Mouse (Mus musculus) heart, embryonic 15.5 days (tissue): Measurements from ENCODE around the gene Ccser1. TPM values are rescaled to one million over a fixed set of nuclear protein-coding genes. Genes with fewer than 3 reads are reported as not detected.

Experiments
- ATAC-seq: fragments of 200-750 bp; cut with Nextera tagmentation; replicated peaks from 2 replicates; pipeline ENCODE4 v1.8.0; 2017; ENCODE audit warnings: low read depth, moderate TSS enrichment; ENCODE audit not compliant: insufficient number of reproducible peaks, insufficient read depth, low FRiP score
- H3K27ac ChIP-seq: fragments of 300-500 bp; sonication (generic); 2 replicates; pipeline ENCODE4 v1.5.1; 2015; ENCODE audit warnings: mild to moderate bottlenecking, inconsistent platforms
- H3K27me3 ChIP-seq: fragments of 300-500 bp; sonication (generic); 2 replicates; pipeline ENCODE4 v1.6.1; 2015; ENCODE audit warnings: inconsistent platforms
- H3K36me3 ChIP-seq: fragments of 300-500 bp; sonication (generic); 2 replicates; pipeline ENCODE4 v1.6.1; 2015; ENCODE audit warnings: mild to moderate bottlenecking, inconsistent platforms
- H3K4me1 ChIP-seq: fragments of 300-500 bp; sonication (generic); replicated peaks from 2 replicates; pipeline ENCODE4 v1.6.1; 2015; ENCODE audit warnings: inconsistent platforms
- H3K4me2 ChIP-seq: fragments of 300-500 bp; sonication (generic); 2 replicates; pipeline ENCODE4 v1.6.1; 2015; ENCODE audit warnings: inconsistent platforms, mild to moderate bottlenecking, moderate library complexity
- H3K4me3 ChIP-seq: fragments of 300-500 bp; sonication (generic); 2 replicates; pipeline ENCODE4 v1.5.1; 2015; ENCODE audit warnings: mild to moderate bottlenecking, inconsistent platforms
- H3K9ac ChIP-seq: fragments of 300-500 bp; sonication (generic); 2 replicates; pipeline ENCODE4 v1.6.1; 2015; ENCODE audit warnings: mild to moderate bottlenecking, inconsistent platforms
- H3K9me3 ChIP-seq: fragments of 300-500 bp; sonication (generic); replicated peaks from 2 replicates; pipeline ENCODE4 v1.6.1; 2016; ENCODE audit warnings: inconsistent platforms
- WGBS: fragments of 180-500 bp; shearing (Covaris S2); methylation state at CpG from one replicate; pipeline ENCODE4 v1.1.7; 2015; ENCODE audit warnings: mixed read lengths; 5-methylcytosine and 5-hydroxymethylcytosine counted together
- polyA plus RNA-seq: library from polyadenylated mRNA; unstranded; fragments of >200 nt; fragmentation: Nextera tagmentation; extraction: Ambion mirVana; gene quantifications from 2 replicates; pipeline ENCODE4 v1.2.1, GENCODE M21; 2015

Gene Ccser1
- polyA plus RNA-seq, 1 experiment from 2014 or later, result 2.2 TPM

DNA sequence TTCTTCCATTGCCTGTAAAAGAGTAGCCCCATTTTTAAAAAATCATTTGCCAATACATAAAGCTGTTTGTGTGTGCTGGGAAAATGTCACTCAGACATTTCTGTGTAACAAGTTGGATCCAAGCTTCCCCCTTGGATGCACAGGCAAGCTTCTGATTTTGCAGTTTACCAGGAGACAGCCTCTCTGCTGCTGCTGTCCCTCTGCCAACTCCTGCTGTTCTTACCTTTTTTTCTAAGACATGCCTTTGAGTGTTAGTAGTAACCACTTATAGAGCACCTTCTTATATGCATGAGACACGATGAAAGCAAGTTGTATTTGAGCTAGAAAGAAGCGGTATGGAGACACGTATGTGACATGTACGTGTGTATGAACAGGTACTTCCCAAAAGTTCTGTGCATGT lies 120.3 kb downstream of the Ccser1 start:
- Histone ChIP-seq H3K36me3 (no peaks in the 10 kb centered on the region), H3K9me3 (no peaks in the 10 kb centered on the region), H3K4me3 (no peak overlapping the region), H3K4me2 (no peak overlapping the region), H3K27me3 (no peaks in the 10 kb centered on the region), H3K27ac (no peak overlapping the region), H3K9ac (no peak overlapping the region), H3K4me1 (no peaks in the 10 kb centered on the region)
- ATAC-seq, result no peak
- WGBS, result 88% methylated on average over 4 of the region's 4 CpGs

DNA sequence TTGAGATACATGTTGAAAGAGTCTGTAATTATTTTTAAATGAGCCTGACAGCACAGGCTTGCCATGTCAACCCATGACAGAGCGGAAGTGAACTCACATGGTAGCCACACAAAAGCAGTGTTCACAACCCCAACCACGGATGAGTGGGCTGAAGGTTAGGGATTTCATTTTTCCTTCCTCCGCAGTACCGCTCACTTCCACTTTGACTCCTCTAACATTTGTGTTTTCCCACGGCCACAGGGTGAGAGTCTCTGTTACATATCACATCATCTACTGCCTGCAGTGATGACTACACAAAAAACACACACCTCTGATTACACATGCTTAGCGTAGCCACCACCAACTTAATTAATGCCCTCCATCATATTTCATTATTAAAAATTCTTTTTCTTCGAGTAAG lies 120.9 kb downstream of the Ccser1 start:
- WGBS, result 58% methylated on average over 7 of the region's 7 CpGs

DNA sequence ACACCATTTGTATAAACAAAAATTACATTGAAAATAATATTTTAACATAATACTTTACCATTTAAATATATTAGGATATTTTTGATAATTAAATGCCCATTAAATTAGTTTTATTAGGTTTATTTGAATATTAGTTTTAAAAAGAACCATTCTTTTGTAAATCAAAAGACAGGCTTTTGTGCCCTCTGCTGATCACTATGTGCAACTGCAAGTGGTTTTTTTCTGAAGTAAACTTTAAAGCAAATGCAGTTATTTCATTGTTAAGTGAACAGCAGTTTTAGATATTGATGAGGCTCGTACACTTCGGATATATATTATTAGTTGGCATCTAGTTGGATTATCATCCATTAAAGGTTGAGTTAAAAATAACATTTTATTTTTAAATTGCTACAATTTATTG lies 121.5 kb downstream of the Ccser1 start:
- H3K9ac ChIP-seq, result no peak overlapping the region
- no peaks in the 10 kb centered on the region for H3K4me1 ChIP-seq
- H3K36me3 ChIP-seq, result no peaks in the 10 kb centered on the region
- no peaks in the 10 kb centered on the region for H3K27me3 ChIP-seq
- H3K4me3 ChIP-seq, result no peak overlapping the region
- ATAC-seq, result no peak
- WGBS, result 21% methylated on average over 2 of the region's 2 CpGs
- H3K27ac ChIP-seq, result no peak overlapping the region
- no peaks in the 10 kb centered on the region for H3K9me3 ChIP-seq
- H3K4me2 ChIP-seq, result no peak overlapping the region

More for the DNA sequence above, 120.9 kb downstream of the Ccser1 start:
- no peak for ATAC-seq
- Histone ChIP-seq H3K27me3 (no peaks in the 10 kb centered on the region), H3K9me3 (no peaks in the 10 kb centered on the region), H3K4me2 (no peak overlapping the region), H3K4me3 (no peak overlapping the region), H3K4me1 (no peaks in the 10 kb centered on the region), H3K36me3 (no peaks in the 10 kb centered on the region), H3K9ac (no peak overlapping the region), H3K27ac (no peak overlapping the region)

DNA sequence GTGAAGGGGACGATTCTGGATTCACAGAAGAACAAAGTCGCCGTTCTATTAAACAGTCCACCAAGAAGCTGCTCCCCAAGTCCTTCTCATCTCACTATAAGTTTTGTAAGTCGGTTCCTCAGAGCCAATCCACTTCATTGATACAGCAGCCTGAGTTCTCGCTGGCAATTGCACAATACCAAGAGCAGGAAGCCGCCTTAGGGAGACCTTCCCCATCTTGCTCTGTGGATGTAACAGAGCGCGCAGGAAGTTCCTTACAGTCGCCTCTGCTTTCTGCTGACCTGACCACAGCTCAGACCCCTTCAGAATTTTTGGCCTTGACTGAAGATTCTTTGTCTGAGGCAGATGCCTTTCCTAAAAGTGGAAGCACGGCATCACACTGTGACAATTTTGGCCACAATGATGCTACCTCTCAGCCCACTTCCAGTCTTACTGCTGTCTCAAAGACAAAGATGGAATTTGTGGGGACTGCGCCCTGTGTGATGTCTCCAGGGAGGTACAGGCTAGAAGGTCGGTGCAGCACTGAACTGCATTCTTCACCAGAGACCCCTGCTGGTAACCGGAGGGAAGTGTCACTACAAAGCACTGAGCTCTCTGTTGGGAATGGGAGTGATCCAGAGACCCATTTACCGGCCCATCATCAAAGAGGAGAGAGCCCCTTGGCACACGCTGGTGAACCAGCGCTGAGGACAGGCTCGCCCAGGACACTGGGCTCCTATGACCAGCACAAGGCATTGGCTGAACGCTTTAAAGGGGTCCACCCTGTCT lies 131.4 kb downstream of the Ccser1 start:
- ATAC-seq, result no peak
- 78% methylated on average over 18 of the region's 18 CpGs for whole genome bisulfite sequencing

DNA sequence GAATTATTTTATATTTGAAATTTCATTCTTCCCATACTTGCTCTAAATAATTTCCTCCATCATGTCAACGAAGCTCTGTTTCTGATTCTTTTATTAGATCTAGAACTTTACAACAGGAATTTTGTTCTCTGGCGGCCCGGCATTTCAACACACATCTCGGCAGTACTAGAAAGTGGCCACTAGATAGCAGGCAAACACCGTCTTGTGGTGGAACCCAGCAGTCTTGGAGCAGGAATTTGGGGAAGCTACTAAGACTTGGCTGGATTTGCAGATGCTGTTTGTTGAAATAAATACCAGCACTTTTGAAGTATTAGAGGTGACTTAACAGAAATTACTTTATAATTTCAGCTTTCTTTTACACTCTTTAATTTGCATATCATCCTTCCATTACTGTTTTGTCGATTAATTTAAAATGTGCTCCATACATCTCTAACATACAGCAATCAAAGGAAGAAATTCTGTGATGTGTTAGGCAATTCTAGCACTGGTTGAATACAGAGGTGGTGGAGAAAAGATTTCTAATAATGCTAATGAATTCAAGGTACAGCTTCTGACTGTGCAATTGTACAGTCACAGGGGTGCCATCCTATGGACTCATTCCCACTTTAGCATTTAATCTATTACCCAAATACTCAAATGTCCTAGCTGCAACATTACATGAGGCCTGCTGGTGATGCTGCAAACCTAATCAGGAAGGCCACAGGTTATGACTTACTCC lies 135.9 kb downstream of the Ccser1 start:
- Histone ChIP-seq H3K9ac (no peak overlapping the region), H3K27me3 (no peaks in the 10 kb centered on the region), H3K4me2 (no peak overlapping the region), H3K36me3 (no peaks in the 10 kb centered on the region), H3K4me3 (no peak overlapping the region), H3K9me3 (no peaks in the 10 kb centered on the region), H3K4me1 (no peaks in the 10 kb centered on the region), H3K27ac (no peak overlapping the region)
- 24% methylated on average over 6 of the region's 6 CpGs for WGBS
- no peak for ATAC-seq

More for the DNA sequence above, 131.4 kb downstream of the Ccser1 start:
- Histone ChIP-seq H3K27ac (no peak overlapping the region), H3K9me3 (no peaks in the 10 kb centered on the region), H3K4me3 (no peak overlapping the region), H3K27me3 (no peaks in the 10 kb centered on the region), H3K36me3 (no peaks in the 10 kb centered on the region), H3K4me2 (no peak overlapping the region), H3K9ac (no peak overlapping the region), H3K4me1 (no peaks in the 10 kb centered on the region)

DNA sequence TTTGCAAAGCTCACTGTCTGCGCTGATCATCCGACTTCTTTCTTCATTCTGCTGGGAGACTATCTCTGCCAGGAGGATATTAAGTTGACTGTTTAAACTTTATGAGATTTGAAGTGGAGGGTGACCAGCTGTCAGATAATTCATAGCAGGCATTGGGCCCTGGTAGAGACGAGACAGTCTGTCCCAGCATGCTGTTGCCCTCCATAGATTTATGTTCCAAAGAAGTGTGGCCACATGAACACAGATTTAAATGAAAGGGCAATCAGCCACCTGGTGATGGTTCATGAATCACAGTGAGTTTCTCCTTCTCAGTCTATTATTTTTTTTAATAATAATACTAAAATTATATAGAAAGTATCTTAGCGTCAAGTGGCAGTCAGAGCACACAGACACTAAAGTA lies 140.7 kb downstream of the Ccser1 start:
- Histone ChIP-seq H3K4me3 (no peak overlapping the region), H3K36me3 (no peaks in the 10 kb centered on the region), H3K27ac (no peak overlapping the region), H3K9ac (no peak overlapping the region), H3K4me2 (no peak overlapping the region), H3K4me1 (no peaks in the 10 kb centered on the region), H3K27me3 (no peaks in the 10 kb centered on the region), H3K9me3 (no peaks in the 10 kb centered on the region)
- no peak for ATAC-seq
- 70% methylated on average over 4 of the region's 4 CpGs for WGBS

DNA sequence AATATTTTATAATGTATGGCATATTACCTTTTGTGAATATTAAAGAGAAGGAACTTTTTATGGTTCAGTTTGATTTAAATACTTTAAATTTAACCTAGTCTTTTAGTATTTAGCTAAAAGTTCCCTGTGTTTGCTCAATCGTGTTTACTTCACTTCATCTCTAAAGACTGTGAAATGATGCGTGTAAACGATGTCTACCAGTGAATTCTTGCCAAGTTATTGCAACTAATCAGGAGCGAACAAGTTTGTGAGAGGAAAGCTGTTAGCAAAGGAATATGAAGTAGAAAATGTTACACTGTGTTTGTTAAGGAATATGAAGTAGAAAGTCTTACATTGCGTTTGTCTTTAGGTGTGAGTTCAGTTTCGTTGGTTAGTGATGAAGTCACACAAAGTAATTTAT lies 142.2 kb downstream of the Ccser1 start:
- Histone ChIP-seq H3K4me1 (no peaks in the 10 kb centered on the region), H3K27me3 (no peaks in the 10 kb centered on the region), H3K9me3 (no peaks in the 10 kb centered on the region), H3K27ac (no peak overlapping the region), H3K9ac (no peak overlapping the region), H3K4me2 (no peak overlapping the region), H3K4me3 (no peak overlapping the region), H3K36me3 (no peaks in the 10 kb centered on the region)
- ATAC-seq, result no peak
- WGBS, result 81% methylated on average over 6 of the region's 6 CpGs

DNA sequence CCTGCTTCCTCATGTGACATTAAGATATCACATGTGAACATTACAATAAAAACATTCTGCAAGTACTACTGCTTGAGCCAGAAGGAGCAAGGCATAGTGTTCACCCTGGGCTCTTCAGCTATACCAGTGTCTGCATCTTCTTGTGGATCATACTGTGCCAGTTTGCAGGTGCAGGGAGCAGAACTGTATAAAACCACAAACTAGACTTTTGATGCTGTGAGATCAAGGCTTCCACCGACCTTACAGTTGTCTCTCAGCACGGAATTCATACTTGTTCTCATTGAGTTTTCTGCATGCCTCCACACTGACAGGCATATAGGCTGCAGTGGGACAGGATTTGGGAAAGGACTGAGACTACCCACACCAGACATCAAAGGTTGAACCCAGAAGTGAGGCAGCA lies 146.0 kb downstream of the Ccser1 start:
- WGBS, result 81% methylated on average over 2 of the region's 2 CpGs

DNA sequence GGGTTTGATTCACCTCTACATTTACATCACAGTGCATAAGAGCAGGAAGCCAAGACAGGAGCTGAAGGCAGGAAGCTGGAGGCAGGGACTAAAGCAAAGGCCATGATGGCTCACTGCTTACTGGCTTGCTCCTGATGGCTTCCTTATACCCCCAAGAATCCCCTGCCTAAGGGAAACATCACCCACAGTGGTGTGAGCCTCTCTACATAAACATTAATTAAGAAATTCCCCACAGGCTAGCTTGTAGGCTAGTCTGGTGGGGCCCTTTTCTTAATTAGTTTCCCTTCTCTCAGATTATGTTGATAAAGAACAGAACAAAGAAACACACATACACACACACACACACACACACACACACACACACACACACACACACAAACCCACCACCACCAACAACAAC lies 148.9 kb downstream of the Ccser1 start:
- ATAC-seq, result no peak
- Histone ChIP-seq H3K4me3 (no peak overlapping the region), H3K9ac (no peak overlapping the region), H3K9me3 (no peaks in the 10 kb centered on the region), H3K4me2 (no peak overlapping the region), H3K27ac (no peak overlapping the region), H3K27me3 (no peaks in the 10 kb centered on the region), H3K4me1 (no peaks in the 10 kb centered on the region), H3K36me3 (no peaks in the 10 kb centered on the region)

More for the DNA sequence above, 146.0 kb downstream of the Ccser1 start:
- no peak overlapping the region for H3K4me2 ChIP-seq
- H3K36me3 ChIP-seq, result no peaks in the 10 kb centered on the region
- H3K4me3 ChIP-seq, result no peak overlapping the region
- no peak; the same call in 1 of the 2 replicates for ATAC-seq
- H3K27ac ChIP-seq, result no peak overlapping the region
- no peaks in the 10 kb centered on the region for H3K9me3 ChIP-seq
- H3K27me3 ChIP-seq, result no peaks in the 10 kb centered on the region
- no peaks in the 10 kb centered on the region for H3K4me1 ChIP-seq
- H3K9ac ChIP-seq, result no peak overlapping the region

DNA sequence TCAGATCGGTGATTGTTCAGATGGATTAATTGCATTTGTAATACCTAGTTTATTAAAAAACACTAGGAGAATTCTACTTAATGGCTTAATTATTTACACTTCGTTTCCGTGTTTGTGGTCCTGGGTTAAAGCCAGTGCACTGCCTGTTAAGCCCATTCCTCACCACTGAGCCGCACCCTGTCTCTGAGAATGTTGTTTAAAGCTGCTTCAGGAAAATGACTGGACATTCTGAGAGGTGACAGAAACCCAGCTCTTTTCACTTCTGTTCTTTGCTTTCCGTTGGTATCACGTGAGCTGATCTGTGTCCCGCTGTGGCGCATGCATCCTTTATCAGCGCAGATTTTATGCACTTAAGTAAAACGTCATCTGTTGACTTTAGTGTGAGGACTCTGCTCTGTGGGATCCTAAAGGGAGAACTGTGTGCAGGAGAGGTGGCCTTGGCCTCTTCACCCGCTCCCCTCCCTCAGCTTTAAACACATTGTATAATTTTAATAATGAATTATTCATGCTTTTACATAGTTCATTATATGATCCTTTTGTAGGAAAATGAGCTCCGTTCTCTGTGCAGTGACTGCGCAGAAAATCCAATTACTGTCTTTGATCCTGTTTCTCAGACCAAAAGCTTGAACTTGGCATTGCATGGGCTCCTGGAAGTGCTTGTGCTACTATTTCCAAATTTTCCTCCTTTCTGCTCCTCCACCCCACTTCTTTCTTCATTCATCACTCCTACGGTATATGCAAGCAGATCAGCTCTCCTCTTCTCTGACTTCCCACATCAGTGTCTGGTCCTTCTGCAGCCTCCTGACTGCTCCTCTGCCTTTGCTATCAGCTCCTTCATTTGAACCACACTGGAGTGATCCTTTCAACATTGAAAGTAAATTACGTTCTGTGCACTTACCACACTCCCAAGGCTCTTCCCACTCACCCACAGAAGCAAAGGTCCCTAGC lies 149.7 kb downstream of the Ccser1 start:
- Histone ChIP-seq H3K4me2 (no peak overlapping the region), H3K27ac (no peak overlapping the region), H3K36me3 (no peaks in the 10 kb centered on the region), H3K4me1 (no peaks in the 10 kb centered on the region), H3K9ac (no peak overlapping the region), H3K9me3 (no peaks in the 10 kb centered on the region), H3K27me3 (no peaks in the 10 kb centered on the region), H3K4me3 (no peak overlapping the region)
- WGBS, result 76% methylated on average over 15 of the region's 15 CpGs
- ATAC-seq, result no peak

DNA sequence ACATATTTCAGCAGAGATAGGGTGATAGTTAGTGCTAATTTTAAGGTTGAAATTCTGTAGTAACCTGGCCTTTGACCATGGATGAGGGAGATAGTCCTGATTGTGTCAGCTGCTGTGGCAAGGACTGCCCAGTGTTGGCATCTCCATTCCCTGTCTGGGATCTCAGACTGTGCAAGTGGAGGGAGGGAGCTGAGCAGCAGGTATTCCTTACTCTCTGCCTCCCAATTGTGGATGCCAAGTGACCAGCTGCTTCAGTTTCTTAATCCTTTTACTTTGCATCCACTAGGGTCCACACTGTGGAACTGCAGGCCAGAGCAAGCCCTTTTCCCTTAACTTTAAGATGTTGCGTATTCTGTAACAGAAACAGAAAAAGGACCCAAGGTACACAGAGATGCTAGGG lies 154.3 kb downstream of the Ccser1 start:
- Histone ChIP-seq H3K4me1 (no peaks in the 10 kb centered on the region), H3K27ac (no peak overlapping the region), H3K4me3 (no peak overlapping the region), H3K4me2 (no peak overlapping the region), H3K27me3 (no peaks in the 10 kb centered on the region), H3K9me3 (no peaks in the 10 kb centered on the region), H3K9ac (no peak overlapping the region), H3K36me3 (no peaks in the 10 kb centered on the region)
- 82% methylated on average over 1 of the region's 1 CpGs for WGBS
- ATAC-seq, result no peak
